In genomic region chr11:102276411-102276915, GRCm38 (mm10) we compare ENCODE assay signal across 8 mouse cellular contexts. TPM values are rescaled to one million over a fixed set of nuclear protein-coding genes. Genes with fewer than 3 reads are reported as not detected.
DNase-seq lines count a peak whose midpoint lies in the region; ATAC-seq and TF ChIP-seq lines count a peak whose summit lies in the region.

No protein-coding gene starts in this region.

- H3K27me3 ChIP-seq in limb, embryonic 11.5 days (ENCODE audit: control insufficient read depth, insufficient read depth, low read length), result no peaks in the 10 kb centered on the region
- H3K27me3 ChIP-seq in midbrain, postnatal 0 days (ENCODE audit: insufficient read depth, low read length), result no peaks in the 10 kb centered on the region

- peak overlapping the region; percentile 30; the same call in 1 of the 2 replicates for H3K27ac ChIP-seq in limb, embryonic 11.5 days (replicated peaks; ENCODE audit: low read depth, low read length)
- H3K27ac ChIP-seq in midbrain, postnatal 0 days (ENCODE audit: low read depth, low read length), result peak overlapping the region; percentile 60; the same call in 1 of the 2 replicates

- no peaks in the 10 kb centered on the region for H3K9me3 ChIP-seq in limb, embryonic 11.5 days (ENCODE audit: control insufficient read depth, low read length)
- no peaks in the 10 kb centered on the region for H3K9me3 ChIP-seq in midbrain, postnatal 0 days (ENCODE audit: low read length)

- peak overlapping the region; percentile 90 for H3K4me2 ChIP-seq in limb, embryonic 11.5 days (ENCODE audit: low read depth, severe bottlenecking)
- peak overlapping the region; percentile 80 for H3K4me2 ChIP-seq in midbrain, postnatal 0 days (ENCODE audit: low read depth, low read length, poor library complexity, severe bottlenecking)

- WGBS in limb, embryonic 11.5 days, result 1% methylated on average over 33 of the region's 33 CpGs
- WGBS in midbrain, postnatal 0 days, result under 1% methylated on average over 32 of the region's 33 CpGs

- ATAC-seq in CD4-positive, CD25-positive, alpha-beta regulatory T cell, adult 4 months, result no peak
- peak; percentile 89 for ATAC-seq in granulocyte monocyte progenitor cell, adult 5-6 weeks (replicated peaks; ENCODE audit: poor library complexity, severe bottlenecking)
- ATAC-seq in limb, embryonic 11.5 days (ENCODE audit: insufficient number of reproducible peaks, low FRiP score, low TSS enrichment, low read depth), result peak; percentile 73
- peak; percentile 72 for ATAC-seq in midbrain, postnatal 0 days (ENCODE audit: low FRiP score)

- H3K9ac ChIP-seq in limb, embryonic 11.5 days (ENCODE audit: low read length), result peak overlapping the region; percentile 67
- H3K9ac ChIP-seq in midbrain, postnatal 0 days (replicated peaks; ENCODE audit: low read length, poor library complexity, severe bottlenecking), result peak overlapping the region; percentile 65

- DNase-seq in CD4-positive, CD25-positive, alpha-beta regulatory T cell, adult 2 months (ENCODE audit: low read depth, low spot score), result peak; percentile 30
- DNase-seq in right cerebral cortex, adult 18-20 months, result peak; percentile 29
- DNase-seq in right cerebral cortex, postnatal 36 days (ENCODE audit: low spot score in 2 of 2), result no peak
- peak; percentile 75 for DNase-seq in limb, embryonic 11.5 days (ENCODE audit: low spot score)
- DNase-seq in midbrain, postnatal 0 days (ENCODE audit: low spot score), result peak; percentile 40
- DNase-seq in spleen, postnatal 36 days (ENCODE audit: low spot score in 2 of 2), result no peak

- no peak for TF ChIP-seq CTCF in midbrain, postnatal 0 days (IDR thresholded peaks at IDR 0.05)

- peak overlapping the region; percentile 33 for H3K4me3 ChIP-seq in limb, embryonic 11.5 days (ENCODE audit: low read depth, low read length)
- peak overlapping the region; percentile 34 for H3K4me3 ChIP-seq in midbrain, postnatal 0 days (ENCODE audit: low read depth, low read length)

- H3K36me3 ChIP-seq in limb, embryonic 11.5 days (ENCODE audit: control insufficient read depth, insufficient read depth, low read length), result no peaks in the 10 kb centered on the region
- H3K36me3 ChIP-seq in midbrain, postnatal 0 days (ENCODE audit: insufficient read depth, low read length), result no peaks in the 10 kb centered on the region

- H3K4me1 ChIP-seq in limb, embryonic 11.5 days (ENCODE audit: control insufficient read depth, insufficient read depth, low read length), result peaks cover 4% of the 10 kb centered on the region
- H3K4me1 ChIP-seq in midbrain, postnatal 0 days (ENCODE audit: insufficient read depth, low read length), result peaks cover 3% of the 10 kb centered on the region; the same call in 1 of the 2 replicates

RNA-seq across cellular contexts. Expression of gene Asb16, which starts 7.9 kb away (rescaled TPM):
- not detected for polyA plus RNA-seq in CD4-positive, CD25-positive, alpha-beta regulatory T cell, adult 4 months (2017; shearing (Covaris generic))
- total RNA-seq in granulocyte monocyte progenitor cell, adult 5-6 weeks (2014; fragmentation: Nextera tagmentation), result 1.1 and 3.4 TPM in 2 replicates
- total RNA-seq in granulocyte monocyte progenitor cell, adult 5-6 weeks (2017), result 0.17 and 0.31 TPM in 2 replicates
- polyA plus RNA-seq in limb, embryonic 11.5 days (2014; fragmentation: Nextera tagmentation; extraction: Ambion mirVana), result 0.13 and 0.33 TPM in 2 replicates
- 2.3 and 2.5 TPM in 2 replicates for total RNA-seq in midbrain, postnatal 0 days (2014; rRNA removed)
- 0.28 and 0.32 TPM in 2 replicates for polyA plus RNA-seq in midbrain, postnatal 0 days (2015; fragmentation: Nextera tagmentation; extraction: Ambion mirVana)

RNA-seq across cellular contexts. Expression of gene Tmub2, which starts 8.3 kb away (rescaled TPM):
- 10 to 100 TPM; 64.7 to 80.5 TPM for polyA plus RNA-seq in CD4-positive, CD25-positive, alpha-beta regulatory T cell, adult 4 months (2017; shearing (Covaris generic))
- total RNA-seq in granulocyte monocyte progenitor cell, adult 5-6 weeks (2014; fragmentation: Nextera tagmentation), result 22.7 and 34.6 TPM in 2 replicates
- total RNA-seq in granulocyte monocyte progenitor cell, adult 5-6 weeks (2017), result 17.2 and 32.6 TPM in 2 replicates
- 46.7 and 51.5 TPM in 2 replicates for polyA plus RNA-seq in limb, embryonic 11.5 days (2014; fragmentation: Nextera tagmentation; extraction: Ambion mirVana)
- 80.5 and 90.8 TPM in 2 replicates for total RNA-seq in midbrain, postnatal 0 days (2014; rRNA removed)
- polyA plus RNA-seq in midbrain, postnatal 0 days (2015; fragmentation: Nextera tagmentation; extraction: Ambion mirVana), result 65.4 and 73.9 TPM in 2 replicates

RNA-seq across cellular contexts. Expression of gene Atxn7l3, which starts 20.0 kb away (rescaled TPM):
- 1 to 10 TPM; 7.2 to 7.3 TPM for polyA plus RNA-seq in CD4-positive, CD25-positive, alpha-beta regulatory T cell, adult 4 months (2017; shearing (Covaris generic))
- total RNA-seq in granulocyte monocyte progenitor cell, adult 5-6 weeks (2014; fragmentation: Nextera tagmentation), result 20.0 and 28.7 TPM in 2 replicates
- 20.0 and 27.1 TPM in 2 replicates for total RNA-seq in granulocyte monocyte progenitor cell, adult 5-6 weeks (2017)
- 20.0 and 22.1 TPM in 2 replicates for polyA plus RNA-seq in limb, embryonic 11.5 days (2014; fragmentation: Nextera tagmentation; extraction: Ambion mirVana)
- 166 and 169 TPM in 2 replicates for total RNA-seq in midbrain, postnatal 0 days (2014; rRNA removed)
- polyA plus RNA-seq in midbrain, postnatal 0 days (2015; fragmentation: Nextera tagmentation; extraction: Ambion mirVana), result 25.4 and 26.5 TPM in 2 replicates

RNA-seq across cellular contexts. Expression of gene BC030867, which starts 27.8 kb away (rescaled TPM):
- polyA plus RNA-seq in CD4-positive, CD25-positive, alpha-beta regulatory T cell, adult 4 months (2017; shearing (Covaris generic)), result 1 to 10 TPM in 1 of 2 experiments, under 1 TPM in 1; 0.40 to 1.8 TPM
- 26.7 and 28.6 TPM in 2 replicates for total RNA-seq in granulocyte monocyte progenitor cell, adult 5-6 weeks (2014; fragmentation: Nextera tagmentation)
- total RNA-seq in granulocyte monocyte progenitor cell, adult 5-6 weeks (2017), result 5.6 and 8.6 TPM in 2 replicates
- 26.9 and 27.8 TPM in 2 replicates for polyA plus RNA-seq in limb, embryonic 11.5 days (2014; fragmentation: Nextera tagmentation; extraction: Ambion mirVana)
- total RNA-seq in midbrain, postnatal 0 days (2014; rRNA removed), result 2.1 TPM in 2 replicates
- 0.53 and 0.60 TPM in 2 replicates for polyA plus RNA-seq in midbrain, postnatal 0 days (2015; fragmentation: Nextera tagmentation; extraction: Ambion mirVana)

RNA-seq across cellular contexts. Expression of gene Ubtf, which starts 43.1 kb away (rescaled TPM):
- polyA plus RNA-seq in CD4-positive, CD25-positive, alpha-beta regulatory T cell, adult 4 months (2017; shearing (Covaris generic)), result 10 to 100 TPM; 46.1 to 51.1 TPM
- 56.3 and 73.8 TPM in 2 replicates for total RNA-seq in granulocyte monocyte progenitor cell, adult 5-6 weeks (2014; fragmentation: Nextera tagmentation)
- 148 and 164 TPM in 2 replicates for total RNA-seq in granulocyte monocyte progenitor cell, adult 5-6 weeks (2017)
- polyA plus RNA-seq in limb, embryonic 11.5 days (2014; fragmentation: Nextera tagmentation; extraction: Ambion mirVana), result 87.0 and 91.4 TPM in 2 replicates
- total RNA-seq in midbrain, postnatal 0 days (2014; rRNA removed), result 64.3 and 71.4 TPM in 2 replicates
- polyA plus RNA-seq in midbrain, postnatal 0 days (2015; fragmentation: Nextera tagmentation; extraction: Ambion mirVana), result 56.3 and 64.3 TPM in 2 replicates

Comparison
In these comparisons a context has a peak if more than half of its experiments do, and no peak if none do; other contexts are left out.
1. DNase-seq: peak in CD4-positive, CD25-positive, alpha-beta regulatory T cell, adult 2 months (single experiment), right cerebral cortex, adult 18-20 months (single experiment), limb, embryonic 11.5 days (single experiment) and midbrain, postnatal 0 days (single experiment); none in right cerebral cortex, postnatal 36 days (0 of 2) and spleen, postnatal 36 days (0 of 2).